Mouse (Mus musculus) right cerebral cortex, postnatal 10 days (tissue): ENCODE data around the gene Fam72a.

Experiments
- DNase-seq, 2 experiments: peaks; one replicate each; pipeline ENCODE4 v3.0.0; 2021; ENCODE audit warnings: low spot score in 2 of 2

Fam72a gene

DNA sequence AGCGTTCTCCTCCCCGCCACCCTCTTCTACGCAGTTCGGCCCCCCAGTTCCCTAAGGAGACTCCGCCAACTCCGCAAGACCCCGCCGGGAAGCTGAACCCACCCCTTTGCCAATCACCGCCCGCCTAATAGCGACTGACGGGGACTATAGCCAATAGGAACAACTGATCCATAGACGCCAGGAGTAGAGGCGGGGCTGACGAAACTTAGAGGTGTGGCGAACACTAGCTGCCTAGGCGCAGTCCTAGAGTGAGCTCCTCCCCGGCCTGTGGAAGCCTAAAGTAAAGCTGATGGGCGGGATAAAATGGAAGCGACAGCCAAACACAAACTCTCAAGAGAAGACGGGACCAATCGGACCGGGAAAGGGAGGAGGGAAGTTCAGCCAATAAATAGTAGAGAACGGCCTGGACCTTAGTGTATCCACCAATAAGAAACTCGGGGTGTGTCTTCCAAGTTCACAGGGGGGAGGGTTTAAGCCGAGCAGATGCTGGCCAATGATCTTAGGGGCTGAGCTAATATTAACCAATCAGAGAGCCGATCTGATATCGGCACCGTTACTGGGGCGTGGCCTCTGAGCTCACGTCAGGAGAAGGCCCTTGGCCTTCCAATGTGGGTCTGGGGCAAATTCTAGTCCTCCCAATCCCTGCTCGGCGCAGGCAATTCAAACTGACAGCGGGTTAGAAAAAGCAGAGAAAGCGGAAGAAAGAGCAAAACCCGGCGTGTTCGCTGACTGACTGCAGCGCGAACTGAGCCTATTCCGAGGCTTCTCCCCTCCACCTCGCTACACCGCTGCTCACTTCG lies at the start of gene Fam72a, which contains the start of gene Srgap2:
Fam72a (plus strand) TSS at position 623 of the 800 bp plus-strand sequence.
Srgap2 (minus strand) TSS at position 72 of the 800 bp plus-strand sequence.
- DNase-seq = peak; percentile 99

DNA sequence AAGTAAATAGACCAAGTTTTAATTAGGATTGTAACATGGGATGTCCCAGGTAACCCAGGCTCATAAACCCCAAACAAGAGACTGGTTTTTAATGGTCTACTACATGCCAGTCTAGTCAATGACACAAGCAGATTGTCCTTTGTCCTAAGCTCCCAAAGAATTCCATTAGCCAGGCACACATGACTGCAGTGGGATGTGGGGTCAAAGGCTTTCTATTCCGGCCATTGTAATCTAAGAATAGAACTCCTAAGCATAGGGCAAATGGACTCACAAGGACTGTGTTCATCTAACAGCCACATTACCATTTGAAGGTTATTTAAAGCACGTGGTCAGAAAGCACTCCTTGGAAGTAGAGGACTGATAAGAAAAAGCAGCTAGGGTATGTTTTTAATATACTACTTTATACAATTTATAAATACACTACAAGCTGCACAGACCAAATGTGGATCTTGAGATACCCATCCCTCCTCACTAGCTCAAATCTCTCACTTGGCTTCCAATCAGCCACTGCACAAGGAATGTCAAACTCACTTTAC lies 48.9 kb upstream of the Fam72a start:
- no peak for DNase-seq

DNA sequence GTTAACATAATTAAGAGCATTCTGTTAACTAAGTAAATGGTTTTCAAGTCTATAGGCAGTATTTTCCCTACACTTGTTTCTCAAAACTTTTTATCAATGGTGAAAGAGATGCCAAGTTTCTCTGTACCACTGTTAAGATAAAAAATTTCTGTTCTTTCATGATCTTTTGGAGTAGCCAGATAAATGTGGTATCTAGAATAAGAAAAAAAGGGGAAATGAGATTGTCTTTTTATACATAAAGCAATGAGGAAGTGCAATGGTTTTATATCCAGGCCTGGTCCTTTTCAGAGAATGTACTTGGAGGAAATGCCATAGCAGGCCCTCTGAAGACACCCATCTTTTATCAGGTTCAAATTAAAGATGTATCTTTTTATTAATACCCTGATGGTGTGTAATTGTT lies 46.3 kb upstream of the Fam72a start:
- no peak for DNase-seq

DNA sequence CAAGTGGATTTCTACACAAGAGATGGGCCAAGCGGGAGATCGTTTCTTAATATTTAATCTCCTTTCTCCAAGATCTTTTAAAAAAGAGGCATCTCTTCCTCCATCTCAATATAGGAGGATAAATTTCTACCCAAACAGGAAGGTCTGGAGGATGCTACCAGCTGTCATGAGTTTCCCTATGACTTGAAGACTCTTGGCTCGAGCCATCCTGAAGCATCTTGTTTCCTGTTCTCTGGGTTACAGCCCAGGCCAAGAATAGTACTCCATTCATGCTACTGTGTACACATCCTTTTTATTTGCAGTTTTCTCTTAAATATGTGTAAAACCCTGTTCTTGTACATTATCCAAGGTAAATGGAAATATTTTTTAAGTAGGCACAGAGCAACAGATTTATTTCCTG lies 45.5 kb upstream of the Fam72a start:
- DNase-seq = no peak

DNA sequence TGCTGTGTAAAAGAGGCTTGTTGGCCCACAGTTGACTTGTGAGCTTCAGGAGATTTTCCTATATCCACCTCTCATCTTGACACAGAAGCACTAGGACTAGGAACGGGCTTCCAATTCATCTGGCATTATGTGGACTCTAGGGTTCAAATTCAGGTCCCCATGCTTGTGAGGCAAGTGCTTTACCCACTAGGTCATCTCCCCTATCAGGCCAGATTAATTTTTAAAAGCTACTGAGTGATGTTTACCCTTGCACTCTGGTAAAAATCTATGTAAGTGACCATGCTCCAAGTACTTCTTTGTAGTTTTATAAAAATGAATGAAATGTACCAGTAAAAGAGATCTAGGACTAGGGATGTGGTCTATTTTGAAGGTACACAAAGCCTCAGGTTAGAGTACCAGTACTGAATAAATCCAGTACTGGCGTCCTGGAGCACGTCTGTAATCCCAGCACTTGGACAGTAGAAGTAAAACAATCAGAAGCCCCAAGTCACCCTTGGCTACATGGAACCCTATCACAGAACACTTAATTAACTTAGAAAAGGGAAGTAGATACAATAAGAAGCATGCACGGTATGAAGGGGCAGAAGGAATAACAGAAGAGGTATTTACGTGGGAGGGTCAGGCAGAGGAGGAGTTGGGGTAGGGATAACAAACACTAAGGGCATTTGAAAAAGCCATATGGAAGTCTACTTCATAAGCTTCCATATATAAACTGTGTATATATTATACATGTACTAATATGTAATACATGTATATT lies 41.4 kb upstream of the Fam72a start:
- no peak for DNase-seq

DNA sequence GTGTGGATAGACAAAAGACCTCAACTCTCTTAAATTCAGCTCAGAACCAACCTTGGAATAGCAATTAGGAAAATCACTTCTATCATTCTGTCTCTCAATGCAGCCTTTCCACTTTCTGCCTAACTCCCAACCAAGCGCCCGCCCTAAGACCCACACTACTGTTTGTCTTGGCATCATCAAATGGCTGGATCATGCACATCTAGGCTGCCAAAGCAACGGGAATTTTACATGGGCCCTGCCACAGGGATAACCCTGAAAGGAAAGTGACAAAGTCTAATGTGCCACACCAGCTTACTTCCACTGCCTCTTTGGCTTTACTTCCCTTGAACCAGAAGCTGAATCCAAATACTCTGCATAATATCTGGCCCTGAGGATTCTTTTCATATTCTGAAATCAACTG lies 38.4 kb upstream of the Fam72a start:
- no peak for DNase-seq

DNA sequence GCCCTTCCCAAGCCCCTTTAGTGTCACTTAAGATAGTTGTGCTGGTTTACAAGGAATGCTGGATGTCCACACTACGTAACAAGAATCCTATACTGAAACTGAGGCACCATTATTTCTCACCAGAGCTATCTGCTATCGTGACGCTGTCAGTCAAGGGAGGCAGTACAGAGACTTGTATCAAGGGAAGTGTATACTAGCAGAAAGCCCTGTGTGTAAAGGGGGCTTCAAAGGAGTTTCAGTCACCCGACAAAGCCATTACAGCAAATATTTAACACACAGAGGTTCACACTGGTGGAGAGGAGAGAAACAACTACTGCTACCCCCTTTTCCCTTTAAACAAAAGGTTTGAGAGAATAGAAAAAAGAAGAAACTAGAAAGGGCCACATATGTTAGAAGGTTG lies 36.1 kb upstream of the Fam72a start:
- no peak for DNase-seq

DNA sequence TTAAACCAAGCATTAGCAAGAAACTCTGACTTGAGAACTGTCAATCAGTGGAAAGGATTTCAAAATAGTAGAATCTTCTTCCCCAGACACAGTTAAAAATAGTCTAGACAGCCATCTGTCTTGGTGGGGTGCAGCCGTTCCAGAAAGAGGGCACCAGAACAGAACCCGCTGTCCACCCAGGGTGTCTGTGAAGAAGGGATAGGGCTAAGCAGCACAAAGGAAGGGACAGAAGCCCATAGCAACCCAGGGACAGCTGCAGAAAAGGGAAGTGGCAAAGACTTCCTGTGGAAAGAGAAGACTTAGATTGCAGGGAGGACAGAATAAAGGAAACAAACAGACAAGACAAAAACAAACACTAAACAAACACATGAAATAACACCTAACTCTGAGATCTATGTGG lies 35.3 kb upstream of the Fam72a start:
- peak; percentile 45 to 59 for DNase-seq

DNA sequence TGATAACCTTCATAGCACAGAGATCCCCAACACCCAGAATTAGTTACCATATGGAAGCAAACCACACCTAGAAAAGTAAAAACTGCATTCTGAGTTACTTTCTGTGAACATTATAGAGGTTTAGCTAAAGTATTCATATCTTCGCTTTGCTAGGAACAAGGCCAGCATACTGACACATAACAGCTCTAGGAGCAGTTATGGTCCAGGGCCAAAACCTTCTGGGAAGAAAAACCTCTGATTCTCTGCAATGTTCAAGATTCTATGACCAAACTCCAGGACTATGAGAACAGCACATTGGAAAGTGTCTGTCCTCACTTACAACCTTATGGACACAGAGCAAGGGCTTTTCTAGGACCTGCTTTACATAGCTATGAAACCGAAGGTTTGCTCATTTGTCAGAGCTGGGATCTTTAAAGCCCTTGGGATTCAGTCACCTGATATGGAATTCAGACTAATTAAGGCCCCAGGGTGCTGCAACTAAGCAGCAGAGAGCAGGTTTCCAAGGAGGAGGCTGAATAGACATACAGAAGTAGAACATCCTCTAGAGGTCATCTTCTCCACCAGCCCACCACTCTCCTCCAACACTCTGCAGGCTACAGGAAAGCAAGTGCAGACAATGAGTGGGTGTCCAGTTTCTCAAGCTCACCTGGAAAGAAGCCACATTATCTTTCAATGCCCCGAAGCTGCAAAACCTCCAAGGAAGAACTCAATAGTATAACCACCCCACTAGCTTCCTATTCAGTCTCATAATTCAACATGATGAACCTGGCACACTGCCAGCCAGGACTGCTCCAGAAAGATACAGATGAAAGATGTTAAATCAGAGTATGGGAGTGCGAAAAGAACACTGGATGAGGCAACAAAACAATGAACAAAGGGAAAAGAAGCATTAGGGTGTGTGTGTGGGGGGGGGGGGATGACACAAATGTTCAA lies 33.5 kb upstream of the Fam72a start:
- DNase-seq = peak; percentile 51 to 56

DNA sequence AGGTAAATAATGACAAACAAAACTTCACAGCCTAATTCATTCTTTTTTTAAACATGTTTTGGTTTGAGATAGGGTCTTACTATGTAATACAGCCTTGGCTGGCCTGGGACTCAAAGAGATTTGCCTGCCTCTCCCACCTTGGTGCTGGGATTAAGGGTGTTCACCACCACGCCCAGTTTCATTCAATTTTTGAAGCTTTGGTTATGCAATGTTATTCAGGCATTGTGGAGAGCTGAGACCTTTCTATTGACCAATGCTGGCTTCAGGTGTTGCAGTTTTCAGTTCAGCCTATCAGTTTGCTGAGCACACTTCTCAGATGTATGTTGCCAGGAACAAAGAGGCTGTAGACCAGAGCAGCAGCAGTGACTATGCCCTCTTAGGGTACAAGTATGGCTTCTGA lies 29.5 kb upstream of the Fam72a start:
- DNase-seq = no peak

DNA sequence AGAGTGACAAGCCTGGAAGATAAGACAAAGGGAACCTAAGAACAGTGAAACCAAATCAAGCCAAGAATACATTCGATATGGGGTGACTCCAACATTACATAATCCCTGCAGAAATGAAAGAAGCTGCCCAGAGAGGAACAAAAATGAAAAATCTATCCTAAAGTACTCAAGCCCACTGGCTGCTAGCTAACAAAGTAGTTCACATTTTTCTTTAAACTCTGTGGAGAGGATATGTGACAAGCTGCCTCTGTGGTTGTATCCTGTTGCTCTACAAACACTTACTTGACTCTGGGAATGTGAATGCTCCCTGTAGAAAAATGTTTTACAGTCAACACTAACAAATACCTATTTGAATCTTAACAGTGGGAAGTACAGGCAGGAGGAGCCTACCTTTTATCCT lies 26.0 kb upstream of the Fam72a start:
- DNase-seq = no peak

DNA sequence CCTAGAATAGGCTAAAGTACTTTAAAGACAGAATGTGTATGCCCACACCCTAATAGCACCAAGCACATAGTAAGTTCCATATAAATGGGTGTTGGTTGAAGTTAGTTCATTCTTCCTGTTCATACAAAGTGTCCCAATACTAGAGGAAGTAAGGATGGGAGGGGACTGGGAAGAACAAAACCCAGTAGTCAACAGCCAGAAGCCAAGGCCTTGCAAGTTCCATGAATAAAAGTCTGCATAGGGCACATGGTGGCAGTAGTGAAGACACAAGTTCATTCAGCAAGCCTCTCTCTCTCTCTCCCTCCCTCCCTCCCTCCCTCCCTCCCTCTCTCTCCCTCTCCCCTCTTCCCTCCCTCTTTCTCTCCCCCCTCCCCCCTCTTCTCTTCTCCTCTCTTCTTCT lies 16.6 kb upstream of the Fam72a start:
- DNase-seq = no peak

DNA sequence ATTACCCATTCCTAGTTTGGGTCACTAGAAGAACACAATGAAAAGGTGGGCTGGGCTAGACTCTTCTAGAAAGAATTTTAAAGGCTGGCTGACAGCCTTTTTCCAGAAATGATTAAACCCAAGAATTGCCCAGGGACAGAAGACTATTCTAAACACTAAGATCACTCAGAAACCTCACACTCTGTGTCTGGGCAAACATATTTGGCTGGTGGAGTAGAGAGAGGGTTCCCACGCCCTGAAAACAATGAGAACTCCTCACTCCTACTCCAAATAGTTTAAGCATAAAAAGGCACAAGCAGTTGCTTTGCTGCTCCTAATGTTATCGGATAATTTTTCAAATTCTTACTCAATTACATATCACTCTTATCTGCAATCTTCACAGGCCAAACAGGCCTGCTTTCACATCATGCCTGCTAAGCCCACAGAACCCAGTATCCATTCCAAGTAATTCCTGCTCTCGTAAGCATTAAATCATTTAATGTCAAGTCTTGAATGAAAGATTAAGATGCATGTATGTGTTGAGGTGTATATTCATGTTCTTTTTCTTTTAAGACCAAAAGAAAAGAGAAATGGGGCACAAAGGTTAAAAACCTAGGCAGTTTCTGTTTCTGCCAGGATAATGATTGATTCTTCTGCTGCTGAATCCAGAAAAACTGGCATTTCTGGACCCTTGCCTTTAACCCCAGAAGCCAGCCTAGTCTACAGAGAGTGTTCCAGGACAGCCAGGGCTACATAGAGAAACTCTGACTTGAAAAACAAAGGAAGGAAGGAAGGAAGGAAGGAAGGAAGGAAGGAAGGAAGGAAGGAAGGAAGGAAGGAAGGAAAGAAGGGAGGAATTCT lies 15.8 kb upstream of the Fam72a start:
- DNase-seq = no peak

DNA sequence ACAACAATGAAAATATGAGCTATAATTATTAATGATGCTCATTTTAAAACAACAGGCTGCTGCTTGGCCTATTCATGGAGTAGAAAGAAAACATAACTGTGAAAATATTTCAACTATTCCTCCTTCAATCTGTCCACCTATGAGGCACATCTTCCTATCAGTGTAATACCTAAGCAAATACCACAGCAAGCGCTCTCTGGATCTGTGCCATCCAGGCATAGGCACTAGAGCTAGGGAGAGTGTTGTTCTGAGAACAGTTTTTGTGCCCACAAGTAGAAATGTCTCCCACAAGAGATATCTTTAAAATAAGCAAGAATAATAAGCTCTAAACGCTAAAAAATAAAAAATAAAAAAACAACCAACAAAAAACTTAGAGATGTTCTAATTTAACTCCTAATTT lies 14.6 kb upstream of the Fam72a start:
- no peak for DNase-seq

DNA sequence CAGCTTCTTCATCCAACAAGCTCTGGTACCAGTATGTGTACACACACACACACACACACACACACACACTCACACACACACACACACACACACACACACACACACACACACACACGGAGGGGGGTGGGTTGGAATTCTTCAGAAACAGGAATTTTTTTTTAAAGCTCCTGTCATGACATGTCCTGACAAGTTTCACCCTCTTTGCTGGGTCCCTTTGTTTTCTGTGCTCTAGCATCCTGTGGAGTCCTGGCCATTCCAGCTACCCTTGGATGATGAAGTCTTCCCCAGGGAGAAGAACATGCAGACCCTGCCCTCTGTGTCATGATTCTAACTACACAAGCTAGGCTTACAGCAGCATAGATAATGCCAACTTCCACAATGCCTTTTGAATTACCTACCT lies 13.5 kb upstream of the Fam72a start:
- DNase-seq = no peak

DNA sequence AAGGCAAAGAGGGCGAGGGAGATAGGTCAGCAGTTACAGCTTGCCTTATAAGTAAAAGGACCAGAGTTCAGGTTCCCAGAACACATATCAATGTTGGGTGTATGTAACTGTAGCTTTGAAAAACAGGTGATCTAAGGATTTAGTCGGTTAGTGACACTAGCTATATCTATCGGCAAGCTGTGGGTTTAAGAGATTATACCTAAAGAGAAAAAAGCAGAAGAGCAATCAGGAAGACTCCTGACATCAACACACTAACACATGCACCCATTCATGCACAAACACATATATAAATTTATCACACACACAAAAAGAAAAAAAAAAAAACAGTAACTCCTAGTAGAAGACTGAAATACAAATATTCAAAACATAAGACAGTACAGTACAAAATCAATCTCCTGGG lies 11.1 kb upstream of the Fam72a start:
- DNase-seq = no peak

DNA sequence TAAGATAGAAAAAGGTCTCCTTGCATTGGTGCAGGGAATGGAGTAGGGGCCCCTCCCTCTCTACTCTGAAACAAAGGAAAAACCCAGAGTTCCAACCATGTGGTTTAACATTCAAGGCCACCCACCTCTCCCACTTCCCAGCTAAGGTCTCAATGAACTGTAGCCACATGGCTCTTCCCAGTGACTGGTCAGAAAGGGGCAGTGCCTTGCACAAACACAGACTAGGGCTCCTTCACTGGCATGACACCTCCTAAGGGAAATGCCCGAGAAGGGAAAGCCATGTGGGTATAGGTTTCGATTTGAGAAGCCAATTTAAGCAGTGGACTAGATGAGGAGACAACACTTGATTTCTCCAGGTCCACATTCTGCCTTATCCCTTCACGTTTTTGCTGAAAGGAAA lies 3.9 kb upstream of the Fam72a start:
- DNase-seq = peak in 1 of 2 experiments; percentile 44

DNA sequence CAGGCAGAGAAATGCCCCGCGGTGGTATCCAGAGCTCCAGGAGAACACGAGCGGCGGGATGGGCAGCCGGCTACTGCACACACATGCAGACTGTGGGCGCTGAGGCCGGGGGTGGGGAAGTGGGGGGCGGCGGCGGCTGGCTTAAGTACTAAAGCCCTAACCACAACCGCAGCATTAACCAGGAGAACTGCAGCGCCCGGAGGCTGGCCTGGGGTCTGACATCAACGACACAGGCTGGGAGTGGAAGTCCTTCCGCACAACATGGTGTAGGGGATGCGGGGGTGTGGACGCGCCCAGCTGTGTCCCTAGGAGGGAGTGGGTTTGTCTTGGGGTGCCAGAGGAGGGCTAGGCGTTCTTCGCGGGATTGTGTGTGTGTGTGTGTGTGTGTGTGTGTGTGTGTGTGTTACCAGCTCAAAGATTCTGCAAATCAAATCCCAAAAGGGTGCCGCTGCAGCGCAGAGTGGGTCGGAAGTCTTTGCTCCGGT lies 2.6 kb upstream of the Fam72a start:
- peak; percentile 73 to 83 for DNase-seq

DNA sequence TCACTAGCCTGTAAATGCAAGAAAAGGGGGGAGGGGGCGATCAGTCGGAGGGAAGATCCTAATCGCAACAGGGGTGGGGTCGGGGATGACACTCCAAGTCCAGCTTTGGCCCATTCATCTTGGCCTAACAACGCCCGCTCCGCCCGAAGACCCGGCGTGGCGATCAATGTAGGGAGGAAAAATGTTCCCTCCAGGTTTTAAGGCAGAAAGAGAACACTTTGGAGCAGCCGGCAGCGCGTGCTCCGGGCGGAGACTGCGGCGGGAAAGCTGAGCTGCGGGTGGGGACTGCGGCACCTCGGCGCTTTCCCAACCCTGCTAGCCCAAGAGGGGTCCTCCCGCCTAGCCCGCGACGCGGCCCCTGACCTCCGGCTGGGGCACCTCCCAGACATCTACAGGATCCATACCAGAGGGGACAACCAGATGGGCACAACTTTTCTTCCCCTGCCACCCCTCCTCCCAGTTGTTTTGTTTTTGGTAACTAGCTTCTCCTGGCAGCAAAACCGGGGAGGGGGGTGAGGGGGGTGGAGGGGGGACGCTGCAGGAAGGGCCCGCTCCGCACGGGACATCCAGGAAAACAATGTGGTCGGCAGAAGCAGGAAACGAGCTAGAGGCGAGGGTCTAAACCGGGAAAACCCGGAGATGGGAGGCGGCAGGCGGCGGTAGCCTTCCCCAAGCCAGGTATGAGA lies 2.0 kb upstream of the Fam72a start:
- peak in 1 of 2 experiments; percentile 69 for DNase-seq
